Mouse (Mus musculus) olfactory bulb, adult 2 months (tissue): ENCODE results near the gene Ncf4.

Experiments
- CTCF ChIP-seq: fragments of 200-500 bp; IDR thresholded peaks from 2 replicates; pipeline ENCODE4 v1.5.1; 2012; ENCODE audit warnings: low read depth, mild to moderate bottlenecking, low read length, moderate library complexity; ENCODE audit not compliant: insufficient read depth
- POLR2A ChIP-seq: fragments of 200-500 bp; IDR thresholded peaks from 2 replicates; pipeline ENCODE4 v1.6.1; 2012; ENCODE audit warnings: mild to moderate bottlenecking, low read depth, low read length, moderate library complexity; ENCODE audit not compliant: insufficient read depth

GRCm38 (mm10) chr15:78278308-78278707 is 33.7 kb downstream of the Ncf4 start:
- TF ChIP-seq CTCF (no peak), POLR2A (no peak)
